Mouse (Mus musculus) retina, postnatal 7 days (tissue): Measurements from ENCODE around the gene Mtch1.
"Not testable (repeated sequence)": the region's sequence is repeated elsewhere in the genome, so short reads cannot be mapped to it uniquely, and the experiment has no call there.

Source experiments
- DNase-seq: peaks from one replicate; pipeline ENCODE4 v3.0.0-alpha.2; 2012; ENCODE audit warnings: low read depth, low spot score

The Mtch1 gene

DNA sequence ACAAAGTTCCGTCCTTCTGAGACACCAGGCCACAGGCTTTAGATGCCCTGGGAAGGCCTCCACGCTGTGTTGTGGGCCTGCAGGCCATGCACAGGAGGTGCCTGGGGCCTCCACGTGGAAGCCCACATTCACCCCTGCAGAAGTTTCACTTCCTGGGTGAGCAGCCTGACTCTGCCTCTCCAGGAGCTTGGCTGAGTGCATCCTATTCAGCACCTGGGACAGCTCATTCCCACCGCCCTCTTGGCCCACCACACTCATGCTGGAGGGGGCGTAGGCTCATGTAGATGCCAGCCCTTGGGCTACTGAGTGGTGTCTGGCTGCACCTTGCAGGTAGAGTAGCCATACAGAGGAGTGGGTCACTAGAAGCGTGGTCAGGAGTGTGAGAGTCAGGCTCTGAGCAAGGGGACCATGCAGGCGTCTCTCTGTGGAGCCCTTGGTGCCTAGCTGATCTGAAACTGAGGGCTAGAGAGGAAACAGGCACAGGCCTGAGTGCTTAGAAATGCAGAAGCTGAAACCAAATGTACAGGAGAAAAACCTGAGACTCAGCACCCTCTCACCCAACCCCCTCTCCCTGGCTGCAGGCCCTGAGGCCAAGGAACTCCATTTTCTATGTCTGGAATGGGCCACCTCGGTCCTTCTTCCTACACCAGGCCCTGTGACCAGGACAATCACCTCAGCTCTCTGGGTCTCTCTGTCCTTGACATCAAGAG lies 14.4 kb upstream of the Mtch1 start:
- no peak for DNase-seq

GRCm38 (mm10) chr17:29360761-29361221 lies 13.1 kb upstream of the Mtch1 start, which contains the start of gene Fgd2:
Fgd2 (plus strand) TSS chr17:29360914.
- no peak for DNase-seq

DNA sequence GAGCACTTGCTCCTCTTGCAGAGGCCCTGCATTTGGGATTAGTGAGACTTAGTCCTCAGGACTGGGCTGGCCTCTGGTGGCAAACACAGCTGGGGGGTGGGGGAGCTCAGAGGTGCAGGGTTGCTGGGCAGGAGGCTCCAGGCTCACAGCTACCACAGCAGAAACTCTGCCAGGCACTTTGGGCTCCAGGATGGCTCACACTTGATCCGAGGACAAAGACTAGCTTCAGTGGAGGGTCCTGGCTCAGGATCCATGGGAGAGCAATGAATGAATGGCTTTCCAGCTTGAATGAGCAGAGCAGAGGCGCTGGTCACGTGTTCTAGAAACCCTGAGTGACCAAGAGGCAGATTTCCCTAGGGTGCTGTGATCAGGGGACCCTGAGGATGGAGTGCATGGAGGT lies 11.2 kb upstream of the Mtch1 start:
- DNase-seq, result no peak

GRCm38 (mm10) chr17:29356882-29357281 lies 9.1 kb upstream of the Mtch1 start:
- no peak for DNase-seq

DNA sequence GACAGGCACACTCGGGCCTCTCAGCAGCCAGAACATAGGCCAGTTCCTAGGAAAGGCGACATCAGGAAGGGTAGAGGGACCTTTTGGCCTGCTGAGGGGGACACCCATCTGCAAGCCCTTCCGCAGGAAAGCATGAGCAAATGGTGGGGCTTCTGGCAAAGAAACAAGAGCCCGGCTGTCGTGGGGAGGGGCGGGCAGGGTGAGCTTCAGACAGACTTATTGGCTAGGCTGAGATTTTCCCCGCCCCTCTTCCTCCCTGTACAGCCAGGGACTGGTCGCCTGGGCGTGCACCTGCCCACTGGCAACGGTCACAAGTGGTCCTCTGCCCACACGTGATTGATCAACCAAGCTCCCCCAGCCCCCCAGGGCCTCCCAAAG lies 8.7 kb upstream of the Mtch1 start:
- peak; percentile 65 for DNase-seq

DNA sequence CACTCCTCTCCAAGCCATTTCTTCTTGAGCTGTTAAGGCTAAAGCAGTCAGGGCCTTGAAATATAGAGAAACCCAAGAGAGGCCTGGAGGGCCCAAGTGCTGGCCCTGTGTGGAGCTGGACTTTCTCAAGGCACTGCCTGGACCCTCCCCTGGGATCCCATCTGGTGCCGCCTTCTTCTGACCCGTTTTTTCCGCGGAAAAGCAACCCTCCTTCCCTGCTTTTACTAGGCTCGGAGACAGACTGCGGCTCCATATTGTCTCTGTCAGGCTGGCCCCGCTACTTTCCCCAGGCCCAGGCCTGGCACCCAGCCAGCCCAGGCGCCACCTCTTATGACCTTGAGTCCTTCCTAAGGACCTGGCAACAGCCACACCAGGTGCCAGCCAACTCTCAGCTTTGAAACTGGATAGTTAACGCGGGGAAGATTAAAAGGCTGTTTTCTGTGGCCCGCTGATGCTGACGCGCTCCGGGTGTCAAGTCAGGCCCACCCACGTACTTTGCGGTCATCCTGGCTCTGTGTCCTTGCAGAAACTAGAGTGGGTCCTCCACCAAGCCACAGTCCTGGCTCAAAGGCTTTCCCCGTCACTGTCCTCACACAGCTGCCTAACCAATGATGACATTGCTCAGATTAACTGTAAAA lies 8.2 kb upstream of the Mtch1 start:
- DNase-seq, result no peak

DNA sequence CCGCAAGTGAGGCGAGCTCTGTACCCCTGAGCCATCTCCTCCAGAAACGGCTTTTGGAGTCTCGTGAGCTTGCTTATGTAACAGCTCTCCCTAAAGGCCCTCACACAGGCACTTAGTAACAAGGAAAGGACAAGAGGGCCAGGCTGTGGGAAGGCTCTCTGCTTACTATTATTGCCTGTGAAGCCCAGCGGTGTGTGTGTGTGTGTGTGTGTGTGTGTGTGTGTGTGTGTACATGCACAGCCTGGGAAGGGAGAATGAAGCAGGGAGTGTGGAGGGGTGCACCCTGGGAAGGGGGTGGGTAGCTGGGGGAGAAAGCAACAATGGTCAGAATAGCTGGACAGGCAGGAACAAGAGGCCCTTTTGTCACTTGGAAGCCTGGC lies 7.7 kb upstream of the Mtch1 start:
- no peak for DNase-seq

GRCm38 (mm10) chr17:29351056-29351455 lies 3.3 kb upstream of the Mtch1 start:
- not testable (repeated sequence) for DNase-seq

DNA sequence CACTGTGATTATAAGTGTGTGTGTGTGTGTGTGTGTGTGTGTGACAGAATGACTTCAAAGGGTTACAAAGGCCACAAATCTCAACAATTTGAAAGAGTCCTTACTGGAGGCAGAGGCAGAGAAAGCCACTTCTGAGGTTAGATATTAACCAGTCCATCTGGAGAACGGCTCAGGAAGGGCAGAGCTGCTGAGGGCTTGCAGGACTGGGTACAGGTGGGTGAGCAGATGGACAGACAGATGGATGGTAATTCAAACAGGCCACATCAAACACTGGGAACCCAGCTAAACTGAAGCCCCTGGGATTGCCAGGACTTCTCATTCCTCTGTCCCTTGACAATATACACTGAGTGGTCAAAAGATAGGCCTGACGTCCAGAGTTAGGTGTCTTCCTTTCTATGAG lies 1.3 kb upstream of the Mtch1 start:
- no peak for DNase-seq

DNA sequence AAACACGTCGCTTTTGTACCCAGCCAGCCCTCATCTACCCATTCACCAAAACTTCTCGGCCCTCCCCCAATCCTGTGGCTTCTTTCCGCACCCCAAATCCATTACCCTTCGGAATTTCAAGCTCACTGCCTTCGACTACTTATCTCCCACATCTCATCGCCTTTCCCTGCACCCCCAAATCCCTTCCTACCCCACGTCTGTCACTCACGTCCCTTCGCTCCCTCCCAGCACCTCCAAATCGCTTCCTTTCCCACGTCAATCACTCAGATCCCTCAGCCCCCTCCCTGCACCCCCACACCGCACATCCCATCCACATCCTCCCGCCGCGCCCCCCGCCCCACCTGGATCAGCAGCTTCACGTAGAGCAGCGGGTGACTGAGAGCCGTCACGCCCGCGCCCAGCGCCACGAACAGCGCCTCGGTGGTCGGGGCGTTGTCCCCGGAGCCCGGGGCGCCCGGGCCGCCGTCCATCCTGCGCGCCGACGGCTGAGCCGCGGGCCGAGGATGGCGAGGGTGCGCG lies 549 bp downstream of the Mtch1 start:
- no peak for DNase-seq

DNA sequence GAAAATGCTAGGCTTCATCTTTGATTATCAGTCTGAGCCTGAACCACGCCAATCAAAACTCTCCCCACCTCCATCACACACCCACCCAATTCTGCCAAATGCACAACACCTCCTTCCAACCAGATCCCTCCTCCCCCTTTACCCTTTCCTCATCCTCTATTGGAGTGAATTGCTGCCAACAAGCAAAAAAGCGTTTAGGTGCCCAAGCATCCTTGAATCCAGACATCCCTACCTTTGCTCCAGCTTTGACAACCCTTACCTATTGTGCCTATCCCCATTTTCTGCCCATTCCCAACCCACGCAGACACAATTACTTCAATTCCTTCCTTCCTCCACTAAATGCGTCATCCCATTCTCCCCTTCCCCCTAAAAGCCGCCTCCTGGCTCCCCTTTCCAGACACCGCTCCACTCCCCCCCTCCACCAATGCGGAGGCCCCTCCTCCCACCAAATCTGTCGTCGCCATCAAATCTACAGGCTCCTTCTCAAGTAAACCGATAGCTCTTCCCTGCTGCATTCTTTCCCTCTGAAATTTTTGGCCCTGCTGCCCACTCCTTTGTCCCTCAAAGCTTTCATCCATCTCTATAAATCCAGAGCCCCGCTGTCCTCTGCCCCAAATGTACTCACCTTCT lies 1.1 kb downstream of the Mtch1 start:
- DNase-seq, result no peak

- no peak for DNase-seq
Observed at GRCm38 (mm10) chr17:29345272-29345671, 2.5 kb downstream of the Mtch1 start.

- no peak for DNase-seq
Observed at GRCm38 (mm10) chr17:29343241-29343640, 4.5 kb downstream of the Mtch1 start.

DNA sequence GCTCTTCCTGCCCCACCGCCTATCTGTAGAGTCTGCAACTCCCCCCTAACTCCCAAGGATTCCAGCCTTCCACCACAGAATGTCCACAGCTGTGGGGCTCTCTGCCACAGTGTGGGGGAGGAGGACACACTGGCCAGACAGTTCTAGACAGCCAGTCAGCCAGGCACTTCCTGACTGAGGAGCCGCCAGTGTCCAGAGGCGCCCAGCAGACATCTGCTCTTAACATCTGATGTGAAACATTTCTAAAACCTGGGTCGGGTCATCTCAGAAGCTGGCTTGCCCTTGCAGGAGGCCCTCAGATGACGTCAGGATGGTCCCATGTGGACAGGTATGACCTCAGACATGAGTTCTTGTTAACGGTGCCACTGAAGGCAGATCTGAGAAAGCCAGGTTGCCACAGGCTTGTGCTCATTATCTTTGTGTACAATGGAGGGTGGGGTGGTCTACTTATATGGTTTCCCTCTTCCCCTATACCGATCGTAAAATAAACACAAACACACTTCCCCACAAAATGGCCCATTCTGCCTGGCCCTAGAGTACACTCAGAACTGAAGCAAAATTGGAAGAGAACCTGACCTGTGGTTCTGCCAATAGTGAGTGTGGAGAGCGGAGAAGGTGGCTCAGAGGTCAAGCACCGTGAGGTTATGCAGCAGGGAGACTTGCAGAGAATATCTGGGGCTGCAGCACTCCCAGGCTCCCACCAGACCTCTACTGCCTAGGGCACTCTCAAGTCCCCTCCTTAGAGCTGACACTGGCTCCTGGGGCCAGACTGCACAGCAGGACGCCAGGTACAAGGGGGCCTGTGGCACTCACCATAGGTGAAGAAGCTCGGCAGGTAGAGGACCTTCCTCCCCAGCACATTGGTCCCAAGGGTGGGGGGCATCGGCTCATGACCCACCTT lies 5.5 kb downstream of the Mtch1 start:
- DNase-seq, result no peak

DNA sequence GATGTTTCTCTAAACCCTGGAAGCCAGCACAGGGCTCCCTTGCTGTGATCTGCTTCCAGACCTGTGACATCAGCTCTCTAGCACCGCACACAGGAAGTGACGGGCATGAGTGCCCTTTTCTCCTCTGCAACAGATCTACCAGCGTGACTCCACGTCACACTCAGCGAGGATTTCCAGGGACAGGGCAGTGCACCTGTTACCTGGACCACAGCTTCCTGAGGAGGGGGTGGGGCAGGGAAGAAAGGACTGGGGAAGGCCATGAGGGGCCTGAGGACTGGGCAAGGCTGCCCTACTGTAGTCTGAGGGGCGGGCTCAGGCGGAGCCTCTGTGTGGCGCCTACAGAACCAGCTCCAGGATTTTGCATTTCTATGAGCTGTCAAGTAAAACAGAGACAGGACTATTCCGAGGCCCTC lies 6.1 kb downstream of the Mtch1 start:
- no peak for DNase-seq

DNA sequence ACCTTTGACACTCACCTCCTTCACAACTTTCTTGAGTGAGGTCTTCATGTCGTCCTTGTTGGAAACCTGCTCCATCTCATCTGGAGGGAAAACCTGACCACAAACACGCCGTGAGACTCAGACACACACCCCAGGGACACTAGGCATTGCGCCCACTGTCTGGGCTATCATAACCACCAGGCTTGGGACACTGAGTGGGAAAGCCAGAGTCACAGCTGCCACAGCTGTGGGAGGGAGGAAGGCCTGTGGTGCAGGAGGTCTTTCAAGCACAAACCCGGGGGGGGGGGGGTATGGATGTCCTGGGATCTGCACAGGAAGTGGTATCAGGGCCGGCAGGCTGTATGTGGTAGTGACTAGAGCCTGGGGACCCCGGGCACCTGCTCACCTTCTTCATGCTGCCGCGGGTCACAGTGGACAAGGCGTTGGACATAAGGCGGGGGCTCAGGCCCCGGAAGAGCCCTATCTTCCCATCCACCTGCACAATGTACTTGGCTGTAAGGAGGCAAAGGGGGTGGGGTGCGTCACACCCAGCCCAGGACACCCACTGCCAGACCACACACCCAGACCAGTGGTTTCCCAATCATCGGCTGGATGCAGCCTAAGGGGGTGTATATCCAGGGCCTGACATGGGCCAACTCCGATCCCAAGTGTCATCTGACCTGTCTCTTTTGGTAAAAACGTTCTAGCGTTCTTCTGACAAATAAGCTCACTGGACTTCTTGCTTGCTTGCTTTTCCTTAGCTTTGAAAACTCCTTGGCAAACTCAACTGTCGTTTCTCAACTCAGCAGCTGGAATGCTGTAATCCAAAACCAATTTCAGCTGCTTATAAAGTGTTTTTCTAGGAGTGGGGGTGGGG lies 7.1 kb downstream of the Mtch1 start:
- DNase-seq, result no peak

DNA sequence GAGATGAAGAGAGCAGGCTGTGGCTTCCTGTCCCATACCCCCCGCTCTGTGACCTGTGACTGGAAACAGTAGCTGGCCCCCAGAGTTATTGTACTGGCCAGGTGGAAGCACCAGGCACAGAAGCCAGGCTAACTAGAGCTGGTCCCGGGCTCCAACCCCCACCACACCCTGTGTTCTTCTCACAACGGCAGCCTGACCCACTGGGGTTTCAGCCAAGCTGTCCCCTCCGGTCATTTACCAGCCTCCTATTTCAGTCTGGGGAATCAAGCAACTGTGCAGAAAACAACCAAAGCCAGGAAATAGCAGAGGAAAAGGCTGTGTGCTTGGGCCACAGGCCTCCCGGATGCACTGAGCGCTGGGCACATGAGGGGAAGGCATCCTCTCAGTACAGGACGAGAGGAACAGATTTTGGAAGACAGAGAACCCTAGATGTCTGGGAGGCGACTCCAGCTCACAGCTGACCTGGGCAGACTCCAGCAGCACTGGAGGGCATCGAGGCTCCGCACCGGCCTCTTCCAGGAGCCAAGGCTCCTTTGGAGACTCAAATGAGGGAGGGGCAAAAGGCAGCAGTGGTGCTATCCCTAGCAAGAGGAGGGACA lies 8.5 kb downstream of the Mtch1 start:
- no peak for DNase-seq

GRCm38 (mm10) chr17:29337979-29338823 lies 9.5 kb downstream of the Mtch1 start:
- no peak for DNase-seq

DNA sequence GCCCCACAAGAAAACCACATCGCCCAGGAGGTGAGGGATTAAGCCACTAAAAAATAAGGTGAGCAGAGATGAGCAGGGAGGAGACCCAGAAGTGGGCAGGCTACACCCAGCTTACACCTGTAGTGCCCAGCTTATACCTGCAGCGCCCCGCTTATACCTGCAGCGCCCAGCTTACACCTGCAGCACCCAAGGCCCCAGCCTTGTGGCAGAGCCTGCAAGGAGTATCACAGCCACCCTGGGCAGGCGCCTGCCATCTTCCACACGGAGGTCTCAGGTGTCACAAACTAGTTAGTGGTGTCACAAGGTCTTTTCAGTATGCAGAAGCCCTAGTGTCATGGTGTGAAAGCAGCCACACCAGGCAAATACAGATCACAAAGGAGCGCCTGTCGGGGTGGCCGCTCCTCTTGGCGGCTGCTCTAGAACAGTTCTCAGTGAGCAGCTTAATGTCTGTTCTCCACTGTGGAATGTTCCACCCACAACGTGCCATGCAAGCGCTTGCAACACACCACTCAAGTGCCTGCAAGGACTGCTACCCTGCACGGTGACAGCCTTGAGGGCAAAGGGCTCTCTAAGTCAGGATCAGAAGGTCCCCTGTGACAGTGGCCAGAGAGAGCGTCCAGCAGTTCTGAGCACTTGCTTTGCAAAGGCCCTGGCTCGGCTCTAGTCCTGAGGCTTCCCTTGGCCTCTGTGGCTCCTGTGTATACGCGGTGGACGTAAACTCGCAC lies 11.3 kb downstream of the Mtch1 start:
- DNase-seq, result no peak
